Mouse (Mus musculus) CH12.LX (cell line): ENCODE results near the gene Dtx1. TPM values are rescaled to one million over a fixed set of nuclear protein-coding genes. Genes with fewer than 3 reads are reported as not detected.

Experiments used
- DNase-seq: peaks from one replicate; pipeline ENCODE4 v3.0.0-alpha.2; 2013; ENCODE audit errors: extremely low read depth
- H3K27ac ChIP-seq: 2 replicates; pipeline ENCODE4 v1.5.1; 2012; ENCODE audit warnings: low read depth, mild to moderate bottlenecking, control low read depth, moderate library complexity; ENCODE audit not compliant: insufficient read depth
- H3K27me3 ChIP-seq: replicated peaks from 2 replicates; pipeline ENCODE3; 2012; ENCODE audit warnings: inconsistent platforms
- H3K36me3 ChIP-seq, 2 experiments: replicated peaks in 1 of 2; 2 replicates each; pipeline versions ENCODE3 to v1.6.1; 2012; ENCODE audit warnings: inconsistent platforms in 1 of 2, low read length in 1 of 2, mild to moderate bottlenecking in 1 of 2, mixed read lengths in 1 of 2, moderate library complexity in 1 of 2; ENCODE audit not compliant: control insufficient read depth in 1 of 2, insufficient read depth in 1 of 2
- H3K4me1 ChIP-seq, 2 experiments: 2 replicates each; pipeline ENCODE4 v1.6.1; 2012; ENCODE audit warnings: inconsistent platforms in 1 of 2, moderate library complexity in 1 of 2; ENCODE audit not compliant: insufficient read depth in 2 of 2, control insufficient read depth in 1 of 2
- H3K4me2 ChIP-seq: 2 replicates; pipeline ENCODE4 v1.6.1; 2012; ENCODE audit warnings: low read depth, mild to moderate bottlenecking, control low read depth; ENCODE audit not compliant: poor library complexity, insufficient read depth, severe bottlenecking
- H3K4me3 ChIP-seq, 3 experiments: fragments of 150-350 bp in 1 of 3; sonication (generic) in 1 of 3; replicated peaks in 1 of 3; 2 replicates each; pipeline versions ENCODE3 to v1.5.1; 2011 to 2012; ENCODE audit warnings: low read depth in 2 of 3, low read length in 2 of 3, mild to moderate bottlenecking in 2 of 3, moderate library complexity in 2 of 3, control low read depth in 1 of 3, improper control_type of control experiment in 1 of 3, inconsistent platforms in 1 of 3, mixed read lengths in 1 of 3; ENCODE audit not compliant: poor library complexity in 1 of 3
- H3K79me2 ChIP-seq: replicated peaks from 2 replicates; pipeline ENCODE4 v1.6.1; 2012; ENCODE audit warnings: mild to moderate bottlenecking, moderate library complexity; ENCODE audit not compliant: control insufficient read depth, poor library complexity, insufficient read depth, severe bottlenecking; ENCODE audit errors: extremely low read depth
- H3K9ac ChIP-seq: 2 replicates; pipeline ENCODE4 v1.6.1; 2012; ENCODE audit warnings: low read depth, mild to moderate bottlenecking, control low read depth, moderate library complexity; ENCODE audit not compliant: insufficient read depth
- H3K9me3 ChIP-seq: replicated peaks from 2 replicates; pipeline ENCODE3; 2012; ENCODE audit warnings: low read length, inconsistent platforms, mixed read lengths
- BHLHE40 ChIP-seq: IDR thresholded peaks from 2 replicates; pipeline ENCODE4 v1.6.1; 2011; ENCODE audit warnings: mild to moderate bottlenecking, low read depth, low read length, improper control_type of control experiment
- CHD2 ChIP-seq: IDR thresholded peaks from 2 replicates; pipeline ENCODE4 v1.6.1; 2011; ENCODE audit warnings: low read length, improper control_type of control experiment
- CTCF ChIP-seq, 2 experiments: IDR thresholded peaks in 1 of 2; conservative IDR thresholded peaks in 1 of 2; 2 replicates each; pipeline ENCODE4 v1.5.1; 2011 to 2012; ENCODE audit warnings: low read depth in 2 of 2, low read length in 2 of 2, improper control_type of control experiment in 1 of 2, inconsistent platforms in 1 of 2, mild to moderate bottlenecking in 1 of 2, moderate library complexity in 1 of 2
- E2F4 ChIP-seq: IDR thresholded peaks from 2 replicates; pipeline ENCODE4 v1.6.1; 2011; ENCODE audit warnings: low read depth, low read length, improper control_type of control experiment; ENCODE audit not compliant: insufficient replicate concordance
- ELF1 ChIP-seq: IDR thresholded peaks from 2 replicates; pipeline ENCODE4 v1.6.1; 2014; ENCODE audit warnings: low read depth, mild to moderate bottlenecking, inconsistent platforms, low read length, improper control_type of control experiment
- GABPA ChIP-seq: IDR thresholded peaks from 2 replicates; pipeline ENCODE4 v1.6.1; 2012; ENCODE audit warnings: low read depth, low read length, improper control_type of control experiment, inconsistent platforms; ENCODE audit not compliant: insufficient replicate concordance
- HCFC1 ChIP-seq: IDR thresholded peaks from 2 replicates; pipeline ENCODE4 v1.6.1; 2012; ENCODE audit warnings: low read depth, mild to moderate bottlenecking, inconsistent platforms, low read length, improper control_type of control experiment
- IRF4 ChIP-seq: IDR thresholded peaks from 2 replicates; pipeline ENCODE4 v1.6.1; 2014; ENCODE audit warnings: low read depth, mild to moderate bottlenecking, inconsistent platforms, low read length, improper control_type of control experiment
- JUND ChIP-seq: conservative IDR thresholded peaks from 2 replicates; pipeline ENCODE4 v1.6.1; 2011; ENCODE audit warnings: low read depth, low read length, improper control_type of control experiment
- KAT2A ChIP-seq: IDR thresholded peaks from 2 replicates; pipeline ENCODE4 v1.6.1; 2012; ENCODE audit warnings: low read length, improper control_type of control experiment, inconsistent platforms; ENCODE audit not compliant: insufficient replicate concordance
- MAFK ChIP-seq: IDR thresholded peaks from 2 replicates; pipeline ENCODE4 v1.6.1; 2011; ENCODE audit warnings: low read length, improper control_type of control experiment; ENCODE audit not compliant: insufficient replicate concordance
- MAX ChIP-seq: IDR thresholded peaks from 2 replicates; pipeline ENCODE4 v1.6.1; 2011; ENCODE audit warnings: low read length, improper control_type of control experiment
- MAZ ChIP-seq: IDR thresholded peaks from 2 replicates; pipeline ENCODE4 v1.6.1; 2012; ENCODE audit warnings: low read depth, mild to moderate bottlenecking, inconsistent platforms, low read length, improper control_type of control experiment, moderate library complexity
- MEF2A ChIP-seq: IDR thresholded peaks from 2 replicates; pipeline ENCODE4 v1.6.1; 2014; ENCODE audit warnings: low read depth, mild to moderate bottlenecking, inconsistent platforms, low read length, improper control_type of control experiment, borderline replicate concordance
- MXI1 ChIP-seq: IDR thresholded peaks from 2 replicates; pipeline ENCODE4 v1.6.1; 2011; ENCODE audit warnings: mild to moderate bottlenecking, low read depth, low read length, improper control_type of control experiment
- MYC ChIP-seq: IDR thresholded peaks from 2 replicates; pipeline ENCODE4 v1.6.1; 2011; ENCODE audit warnings: low read depth, mild to moderate bottlenecking, improper control_type of control experiment, low read length
- NELFE ChIP-seq: IDR thresholded peaks from 2 replicates; pipeline ENCODE4 v1.6.1; 2011; ENCODE audit warnings: low read depth, low read length, improper control_type of control experiment
- NRF1 ChIP-seq: IDR thresholded peaks from 2 replicates; pipeline ENCODE4 v1.6.1; 2014; ENCODE audit warnings: low read depth, mild to moderate bottlenecking, inconsistent platforms, low read length, improper control_type of control experiment, moderate library complexity
- PAX5 ChIP-seq: IDR thresholded peaks from 2 replicates; pipeline ENCODE4 v1.6.1; 2012; ENCODE audit warnings: low read length, inconsistent platforms, mixed read lengths
- POLR2AphosphoS2 ChIP-seq: IDR thresholded peaks from 2 replicates; pipeline ENCODE4 v1.6.1; 2011; ENCODE audit warnings: low read depth, low read length, improper control_type of control experiment
- RAD21 ChIP-seq: IDR thresholded peaks from 2 replicates; pipeline ENCODE4 v1.6.1; 2011; ENCODE audit warnings: low read depth, mild to moderate bottlenecking, low read length, improper control_type of control experiment, moderate library complexity
- RCOR1 ChIP-seq: conservative IDR thresholded peaks from 2 replicates; pipeline ENCODE4 v1.6.1; 2012; ENCODE audit warnings: low read depth, mild to moderate bottlenecking, inconsistent platforms, low read length, improper control_type of control experiment
- SIN3A ChIP-seq: IDR thresholded peaks from 2 replicates; pipeline ENCODE4 v1.6.1; 2012; ENCODE audit warnings: low read length, improper control_type of control experiment, inconsistent platforms
- SMC3 ChIP-seq: IDR thresholded peaks from 2 replicates; pipeline ENCODE4 v1.6.1; 2011; ENCODE audit warnings: low read depth, low read length, improper control_type of control experiment
- TBP ChIP-seq: conservative IDR thresholded peaks from 2 replicates; pipeline ENCODE4 v1.6.1; 2011; ENCODE audit warnings: low read depth, low read length, improper control_type of control experiment
- TCF12 ChIP-seq: IDR thresholded peaks from 2 replicates; pipeline ENCODE4 v1.6.1; 2014; ENCODE audit warnings: low read depth, mild to moderate bottlenecking, inconsistent platforms, low read length, improper control_type of control experiment
- UBTF ChIP-seq: IDR thresholded peaks from 2 replicates; pipeline ENCODE4 v1.6.1; 2012; ENCODE audit warnings: low read depth, mild to moderate bottlenecking, inconsistent platforms, low read length, improper control_type of control experiment, moderate library complexity
- USF1 ChIP-seq: IDR thresholded peaks from 2 replicates; pipeline ENCODE4 v1.6.1; 2014; ENCODE audit warnings: low read depth, mild to moderate bottlenecking, inconsistent platforms, low read length, improper control_type of control experiment
- ZC3H11A ChIP-seq: IDR thresholded peaks from 2 replicates; pipeline ENCODE4 v1.6.1; 2012; ENCODE audit warnings: low read depth, mild to moderate bottlenecking, inconsistent platforms, low read length, improper control_type of control experiment
- ZMIZ1 ChIP-seq: IDR thresholded peaks from 2 replicates; pipeline ENCODE4 v1.6.1; 2012; ENCODE audit warnings: low read depth, mild to moderate bottlenecking, inconsistent platforms, low read length, improper control_type of control experiment
- ZNF384 ChIP-seq: IDR thresholded peaks from 2 replicates; pipeline ENCODE4 v1.6.1; 2012; ENCODE audit warnings: low read depth, low read length, improper control_type of control experiment, inconsistent platforms
- dilution Hi-C: fragments of 300-500 bp; cut with MboI; formaldehyde crosslinking; loops from 2 replicates; pipeline ENCODE4 v1.14.3; 2020; ENCODE audit warnings: low sequenced_read_pairs; ENCODE audit not compliant: extremely low pct_unique_long_range_greater_than_20kb, extremely low pct_ligation_motif_present
- in situ Hi-C: fragments of 300-500 bp; cut with MboI; formaldehyde crosslinking; loops from 3 replicates; pipeline ENCODE4 v1.14.3; 2019; ENCODE audit warnings: low sequenced_read_pairs, low pct_ligation_motif_present, low pct_unique_long_range_greater_than_20kb, mixed read lengths
- polyA plus RNA-seq: library from polyadenylated mRNA; unstranded; fragments of >175 nt; gene quantifications from 2 replicates; pipeline ENCODE4 v1.2.1, GENCODE M21; 2012; ENCODE audit warnings: low read depth; ENCODE audit not compliant: insufficient read length
- total RNA-seq, 2 experiments: library from RNA; depleted of rRNA; stranded (reverse); fragments of 300-350 nt in 1 of 2; fragments of >200 nt in 1 of 2; gene quantifications; 2 replicates each; pipeline ENCODE4 v1.2.3; 2012 to 2014

Dtx1 gene
- total and polyA plus RNA-seq, 3 experiments = 0.98 to 3.9 (median 2.1) TPM

- TF ChIP-seq BHLHE40 (peak; percentile 26; the same call in 1 of the 2 replicates), ZC3H11A (no peak), SMC3 (peak; percentile 83), ZNF384 (no peak), TCF12 (peak; percentile 52), MAZ (peak; percentile 85; the same call in 1 of the 2 replicates), RCOR1 (no peak), IRF4 (0 out of 2 replicates have a peak, but pooled peaks have one; percentile 27), ELF1 (peak; percentile 46; the same call in 1 of the 2 replicates), USF1 (no peak), KAT2A (no peak)
Observed at GRCm38 (mm10) chr5:120648569-120649373, 63.0 kb downstream of the Dtx1 start, which contains the start of gene Rasal1 (continued).

GRCm38 (mm10) chr5:120647814-120648491 lies 63.8 kb downstream of the Dtx1 start:
- peak; percentile 55 for DNase-seq
- Histone ChIP-seq H3K4me3 (peak overlapping the region in 2 of 3 experiments; percentile 17 to 47), H3K9me3 (no peaks in the 10 kb centered on the region), H3K36me3 (peaks cover 0 to 5% of the 10 kb centered on the region in 2 experiments), H3K27ac (no peak overlapping the region), H3K9ac (peak overlapping the region; percentile 65), H3K79me2 (no peaks in the 10 kb centered on the region), H3K27me3 (no peaks in the 10 kb centered on the region), H3K4me2 (peak overlapping the region; percentile 82), H3K4me1 (peaks cover 33 to 66% of the 10 kb centered on the region in 2 experiments)
- in situ Hi-C loops (no loop called here), dilution Hi-C loops (no loop called here)
- no peak for TF ChIP-seq MEF2A
- TF ChIP-seq MYC = peak; percentile 84
- no peak for TF ChIP-seq POLR2AphosphoS2
- no peak for TF ChIP-seq RAD21
- TF ChIP-seq MAX = peak; percentile 70
- TF ChIP-seq MAZ = no peak
- no peak for TF ChIP-seq ZMIZ1
- peak; percentile 74 for TF ChIP-seq BHLHE40
- TF ChIP-seq UBTF = no peak
- no peak for TF ChIP-seq ZNF384
- no peak for TF ChIP-seq MAFK
- no peak for TF ChIP-seq IRF4
- TF ChIP-seq JUND = peak; percentile 39; the same call in 1 of the 2 replicates
- TF ChIP-seq RCOR1 = no peak
- peak; percentile 79; the same call in 1 of the 2 replicates for TF ChIP-seq MXI1
- TF ChIP-seq USF1 = peak; percentile 13
- no peak for TF ChIP-seq HCFC1
- 0 out of 2 replicates have a peak, but pooled peaks have one; percentile 23 for TF ChIP-seq ELF1
- TF ChIP-seq TCF12 = no peak
- no peak for TF ChIP-seq SMC3
- TF ChIP-seq ZC3H11A = no peak
- no peak for TF ChIP-seq NRF1
- TF ChIP-seq CTCF (conservative IDR thresholded peaks at IDR 0.05 in 1 of 2, IDR thresholded peaks at IDR 0.05 in 1 of 2; ENCODE audit: low read depth in 2 of 2, low read length in 2 of 2) = peak in 1 of 2 experiments; percentile 41; a peak in 2 of 4 replicates
- TF ChIP-seq CHD2 = 0 out of 2 replicates have a peak, but pooled peaks have one; percentile 27
- no peak for TF ChIP-seq E2F4
- TF ChIP-seq NELFE = 0 out of 2 replicates have a peak, but pooled peaks have one; percentile 23
- TF ChIP-seq KAT2A = no peak
- no peak for TF ChIP-seq PAX5
- no peak for TF ChIP-seq GABPA
- TF ChIP-seq TBP = no peak
- 0 out of 2 replicates have a peak, but pooled peaks have one; percentile 52 for TF ChIP-seq SIN3A
